Mouse (Mus musculus): ENCODE measurements around the gene Mrtfb. TPM values are rescaled to one million over a fixed set of nuclear protein-coding genes. Genes with fewer than 3 reads are reported as not detected.

The Mrtfb gene
- polyA plus RNA-seq, 1 experiment from 2014 or later: 15.2 TPM

DNA sequence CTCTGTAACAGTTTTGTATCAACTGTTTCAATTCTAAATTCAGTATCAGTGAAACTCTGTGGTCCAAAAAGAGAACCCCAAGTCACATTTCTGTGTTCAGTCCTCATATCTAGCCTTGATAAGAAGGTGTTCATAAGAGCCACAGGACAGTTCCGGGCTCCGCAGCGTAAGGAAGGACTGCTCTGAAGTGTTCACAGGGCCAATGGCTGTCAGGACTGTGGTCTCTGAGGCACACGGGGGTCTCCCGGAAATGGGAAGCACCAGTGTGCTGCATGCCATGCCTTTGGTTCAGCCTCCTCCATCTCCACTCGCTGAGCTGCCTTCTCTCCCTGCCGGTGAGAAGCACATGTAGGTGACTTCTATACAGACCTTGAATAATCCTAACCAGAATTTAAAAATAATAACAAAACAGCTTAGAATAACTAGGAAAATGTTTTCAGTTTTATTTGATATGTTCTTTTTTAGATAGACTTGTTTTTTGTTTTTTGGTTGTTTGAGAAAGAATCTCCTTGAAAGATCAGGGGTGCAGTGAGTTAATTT lies 120.7 kb downstream of the Mrtfb start:
- Histone ChIP-seq H3K9me3 (no peaks in the 10 kb centered on the region), H3K36me3 (no peaks in the 10 kb centered on the region), H3K4me2 (replicated peaks) (no peak overlapping the region), H3K4me3 (no peak overlapping the region), H3K27ac (replicated peaks) (no peak overlapping the region), H3K4me1 (peaks cover 1% of the 10 kb centered on the region), H3K9ac (replicated peaks) (no peak overlapping the region), H3K27me3 (no peaks in the 10 kb centered on the region)
- no peak for ATAC-seq (ENCODE audit: low FRiP score, low read depth)
- 84% methylated on average over 7 of the region's 7 CpGs for WGBS

DNA sequence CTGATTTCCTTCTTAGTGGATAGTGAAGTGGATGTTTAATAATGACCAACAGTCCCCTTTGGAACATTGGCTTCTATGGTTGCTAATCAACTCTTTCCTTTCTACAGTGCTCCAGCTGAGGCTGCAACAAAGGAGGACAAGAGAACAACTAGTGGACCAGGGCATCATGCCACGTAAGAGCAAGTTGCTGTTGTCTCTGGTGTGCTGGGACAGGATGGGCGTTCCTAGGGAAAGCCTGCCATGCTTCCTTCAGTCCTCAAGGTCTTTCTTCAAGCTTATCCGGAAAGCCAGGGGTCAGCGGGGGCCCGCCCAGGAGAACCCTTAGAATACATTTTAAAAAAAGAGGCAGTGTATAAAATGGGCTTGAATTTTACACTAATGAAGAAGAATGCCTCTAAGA lies 121.9 kb downstream of the Mrtfb start:
- 95% methylated on average over 5 of the region's 5 CpGs for WGBS
- H3K27me3 ChIP-seq: no peaks in the 10 kb centered on the region
- H3K27ac ChIP-seq (replicated peaks): no peak overlapping the region
- H3K9ac ChIP-seq (replicated peaks): no peak overlapping the region
- H3K36me3 ChIP-seq: no peaks in the 10 kb centered on the region
- no peaks in the 10 kb centered on the region for H3K4me1 ChIP-seq
- ATAC-seq (ENCODE audit: low FRiP score, low read depth): no peak
- no peak overlapping the region for H3K4me3 ChIP-seq
- no peak overlapping the region for H3K4me2 ChIP-seq (replicated peaks)
- H3K9me3 ChIP-seq: no peaks in the 10 kb centered on the region

- 92% methylated on average over 2 of the region's 2 CpGs for WGBS
- Histone ChIP-seq H3K27me3 (no peaks in the 10 kb centered on the region), H3K9ac (replicated peaks) (no peak overlapping the region), H3K27ac (replicated peaks) (no peak overlapping the region), H3K36me3 (peaks cover 9% of the 10 kb centered on the region), H3K4me2 (replicated peaks) (no peak overlapping the region), H3K9me3 (no peaks in the 10 kb centered on the region), H3K4me1 (no peaks in the 10 kb centered on the region), H3K4me3 (no peak overlapping the region)
- no peak for ATAC-seq (ENCODE audit: low FRiP score, low read depth)
Observed at GRCm38 (mm10) chr16:13379865-13380264, 123.6 kb downstream of the Mrtfb start.

GRCm38 (mm10) chr16:13381771-13382170 lies 125.5 kb downstream of the Mrtfb start:
- no peak overlapping the region for H3K9ac ChIP-seq (replicated peaks)
- no peaks in the 10 kb centered on the region for H3K27me3 ChIP-seq
- 96% methylated on average over 2 of the region's 2 CpGs for WGBS
- H3K4me1 ChIP-seq: no peaks in the 10 kb centered on the region
- H3K9me3 ChIP-seq: no peaks in the 10 kb centered on the region
- no peak overlapping the region for H3K27ac ChIP-seq (replicated peaks)
- peaks cover 27% of the 10 kb centered on the region for H3K36me3 ChIP-seq
- H3K4me3 ChIP-seq: no peak overlapping the region
- ATAC-seq (ENCODE audit: low FRiP score, low read depth): no peak
- no peak overlapping the region for H3K4me2 ChIP-seq (replicated peaks)

DNA sequence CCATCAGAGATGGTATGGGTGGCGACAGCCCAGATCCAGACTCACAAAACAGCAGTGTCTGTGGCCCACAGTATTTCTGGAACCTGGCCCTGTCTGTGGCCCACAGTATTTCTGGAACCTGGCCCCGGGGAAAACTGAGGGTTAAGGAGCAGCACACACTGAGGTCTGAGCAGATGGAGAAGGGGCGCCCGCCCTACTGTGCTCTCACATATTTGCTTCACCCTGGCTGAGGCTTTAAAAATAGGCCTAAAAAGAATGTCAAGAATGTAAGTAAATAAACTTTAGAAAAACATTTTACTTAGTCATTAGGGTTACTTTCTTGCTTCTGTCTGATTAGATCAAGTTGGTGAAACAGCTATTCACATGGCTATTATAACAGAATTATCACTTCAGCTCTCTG lies 131.0 kb downstream of the Mrtfb start:
- Histone ChIP-seq H3K9ac (replicated peaks) (no peak overlapping the region), H3K4me2 (replicated peaks) (no peak overlapping the region), H3K4me1 (no peaks in the 10 kb centered on the region), H3K27ac (replicated peaks) (no peak overlapping the region), H3K4me3 (no peak overlapping the region), H3K27me3 (no peaks in the 10 kb centered on the region), H3K36me3 (peaks cover 27% of the 10 kb centered on the region), H3K9me3 (no peaks in the 10 kb centered on the region)
- WGBS: 96% methylated on average over 4 of the region's 4 CpGs
- no peak for ATAC-seq (ENCODE audit: low FRiP score, low read depth)

DNA sequence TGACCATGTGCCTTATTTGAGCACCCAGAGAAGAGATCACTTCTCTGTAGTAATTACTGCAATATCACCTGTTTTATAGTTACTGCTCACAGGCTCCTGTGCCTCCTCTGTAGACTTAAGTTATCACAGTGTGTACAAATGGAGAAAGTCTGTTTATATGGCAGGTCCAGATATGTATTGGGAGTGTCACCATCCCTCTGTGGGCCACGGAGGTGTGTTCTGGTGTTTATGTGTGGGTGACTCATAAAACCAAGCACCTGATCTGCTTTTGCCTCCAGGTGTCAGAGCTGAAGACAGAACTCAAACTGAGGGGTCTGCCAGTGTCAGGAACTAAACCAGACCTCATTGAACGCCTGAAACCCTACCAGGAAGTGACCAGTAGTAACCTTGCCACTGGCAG lies 144.1 kb downstream of the Mrtfb start:
- Histone ChIP-seq H3K9me3 (no peaks in the 10 kb centered on the region), H3K4me1 (no peaks in the 10 kb centered on the region), H3K27me3 (no peaks in the 10 kb centered on the region), H3K27ac (replicated peaks) (no peak overlapping the region), H3K4me2 (replicated peaks) (no peak overlapping the region), H3K36me3 (peaks cover 74% of the 10 kb centered on the region), H3K4me3 (no peak overlapping the region), H3K9ac (replicated peaks) (no peak overlapping the region)
- no peak for ATAC-seq (ENCODE audit: low FRiP score, low read depth)
- WGBS: 76% methylated on average over 2 of the region's 2 CpGs

DNA sequence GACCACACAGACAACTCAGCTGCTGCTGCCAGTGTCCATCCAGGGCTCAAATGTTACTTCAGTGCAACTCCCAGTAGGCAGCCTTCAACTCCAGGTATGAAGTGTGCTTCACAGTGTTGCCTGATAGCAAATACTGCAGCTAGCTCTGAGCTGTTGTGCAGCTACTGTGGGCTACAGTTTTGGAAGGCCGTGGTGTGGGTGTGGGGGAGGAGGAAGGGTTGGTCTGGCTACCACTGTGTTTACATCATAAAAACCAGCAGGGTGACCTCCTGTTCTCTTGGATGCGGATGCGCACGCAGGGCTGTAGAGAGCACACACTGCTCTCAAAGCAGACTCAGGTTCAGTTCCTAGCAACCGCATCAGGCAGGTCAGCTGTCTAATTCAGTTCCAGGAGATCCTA lies 145.3 kb downstream of the Mrtfb start:
- WGBS: 88% methylated on average over 5 of the region's 5 CpGs
- Histone ChIP-seq H3K27me3 (no peaks in the 10 kb centered on the region), H3K36me3 (peaks cover 73% of the 10 kb centered on the region), H3K4me1 (no peaks in the 10 kb centered on the region), H3K4me2 (replicated peaks) (no peak overlapping the region), H3K27ac (replicated peaks) (no peak overlapping the region), H3K9ac (replicated peaks) (no peak overlapping the region), H3K4me3 (no peak overlapping the region), H3K9me3 (no peaks in the 10 kb centered on the region)
- no peak for ATAC-seq (ENCODE audit: low FRiP score, low read depth)

- Histone ChIP-seq H3K9ac (replicated peaks) (no peak overlapping the region), H3K27ac (replicated peaks) (no peak overlapping the region), H3K27me3 (no peaks in the 10 kb centered on the region), H3K4me3 (no peak overlapping the region), H3K36me3 (peaks cover 67% of the 10 kb centered on the region), H3K4me1 (no peaks in the 10 kb centered on the region), H3K9me3 (no peaks in the 10 kb centered on the region), H3K4me2 (replicated peaks) (no peak overlapping the region)
- ATAC-seq (ENCODE audit: low FRiP score, low read depth): no peak
- WGBS: 84% methylated on average over 6 of the region's 6 CpGs
Observed at GRCm38 (mm10) chr16:13404656-13405055, 148.4 kb downstream of the Mrtfb start.

DNA sequence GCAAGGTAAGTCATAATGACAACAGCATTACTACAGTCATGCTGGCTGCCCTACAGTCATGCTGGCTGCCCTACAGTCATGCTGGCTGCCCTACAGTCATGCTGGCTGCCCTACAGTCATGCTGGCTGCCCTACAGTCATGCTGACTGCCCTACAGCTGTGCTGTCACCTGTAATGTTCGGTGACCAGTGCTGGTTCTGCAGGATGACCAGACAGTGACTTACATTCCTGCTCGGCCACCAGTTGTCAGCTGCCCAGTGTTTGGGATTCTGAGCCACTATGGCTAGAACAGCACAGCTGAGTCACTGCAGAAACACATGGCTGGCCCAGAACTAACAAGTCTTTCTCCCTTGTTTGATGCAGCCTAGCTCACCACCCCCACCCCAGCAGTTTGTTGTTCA lies 149.1 kb downstream of the Mrtfb start:
- Histone ChIP-seq H3K4me2 (replicated peaks) (no peak overlapping the region), H3K9ac (replicated peaks) (no peak overlapping the region), H3K27ac (replicated peaks) (no peak overlapping the region), H3K9me3 (no peaks in the 10 kb centered on the region), H3K27me3 (no peaks in the 10 kb centered on the region), H3K36me3 (peaks cover 65% of the 10 kb centered on the region), H3K4me3 (no peak overlapping the region), H3K4me1 (no peaks in the 10 kb centered on the region)
- ATAC-seq (ENCODE audit: low FRiP score, low read depth): no peak
- WGBS: 94% methylated on average over 2 of the region's 2 CpGs

DNA sequence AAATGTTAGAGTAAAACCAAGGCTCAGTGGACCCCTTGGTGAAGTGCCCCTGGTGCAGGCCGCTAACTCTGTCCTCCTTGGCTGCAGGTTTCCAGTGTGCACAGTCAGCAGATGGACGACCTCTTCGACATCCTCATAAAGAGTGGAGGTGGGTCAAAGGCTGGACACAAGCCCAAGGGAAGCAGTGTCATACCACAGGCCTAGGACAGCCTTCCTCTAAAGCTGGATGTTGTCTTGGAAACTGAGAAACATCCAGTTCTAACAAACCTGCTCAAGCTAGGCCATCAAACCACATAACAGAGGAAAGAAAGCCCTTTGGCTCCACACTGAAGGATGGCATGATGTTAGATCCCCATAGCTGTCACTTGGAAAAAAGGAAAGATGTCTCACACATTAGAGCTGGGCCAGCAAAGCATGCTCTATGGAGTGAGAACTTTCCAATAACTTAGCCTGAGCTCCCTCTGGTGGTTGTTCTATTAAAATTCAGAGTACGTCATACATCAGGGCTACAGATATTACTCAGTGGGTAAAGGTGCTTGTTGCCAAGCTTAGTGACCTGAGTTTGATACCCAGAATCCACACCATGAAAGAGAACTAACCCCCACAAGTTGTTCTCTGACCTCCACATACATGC lies 153.4 kb downstream of the Mrtfb start:
- no peak overlapping the region for H3K27ac ChIP-seq (replicated peaks)
- H3K27me3 ChIP-seq: no peaks in the 10 kb centered on the region
- no peak overlapping the region for H3K4me3 ChIP-seq
- 82% methylated on average over 4 of the region's 4 CpGs for WGBS
- no peaks in the 10 kb centered on the region for H3K9me3 ChIP-seq
- no peak overlapping the region for H3K9ac ChIP-seq (replicated peaks)
- ATAC-seq (ENCODE audit: low FRiP score, low read depth): peak; percentile 52; the same call in 1 of the 2 replicates
- no peaks in the 10 kb centered on the region for H3K4me1 ChIP-seq
- no peak overlapping the region for H3K4me2 ChIP-seq (replicated peaks)
- H3K36me3 ChIP-seq: peaks cover 62% of the 10 kb centered on the region

GRCm38 (mm10) chr16:13410760-13411159 lies 154.5 kb downstream of the Mrtfb start:
- H3K27me3 ChIP-seq: no peaks in the 10 kb centered on the region
- H3K4me3 ChIP-seq: no peak overlapping the region
- WGBS: 90% methylated on average over 2 of the region's 2 CpGs
- peaks cover 50% of the 10 kb centered on the region for H3K36me3 ChIP-seq
- H3K4me1 ChIP-seq: no peaks in the 10 kb centered on the region
- no peak overlapping the region for H3K4me2 ChIP-seq (replicated peaks)
- H3K9ac ChIP-seq (replicated peaks): no peak overlapping the region
- no peak for ATAC-seq (ENCODE audit: low FRiP score, low read depth)
- no peaks in the 10 kb centered on the region for H3K9me3 ChIP-seq
- no peak overlapping the region for H3K27ac ChIP-seq (replicated peaks)

GRCm38 (mm10) chr16:13411531-13411930 lies 155.2 kb downstream of the Mrtfb start:
- H3K27ac ChIP-seq (replicated peaks): no peak overlapping the region
- ATAC-seq (ENCODE audit: low FRiP score, low read depth): no peak
- no peaks in the 10 kb centered on the region for H3K27me3 ChIP-seq
- no peak overlapping the region for H3K4me3 ChIP-seq
- H3K4me1 ChIP-seq: no peaks in the 10 kb centered on the region
- H3K9me3 ChIP-seq: no peaks in the 10 kb centered on the region
- H3K36me3 ChIP-seq: peaks cover 45% of the 10 kb centered on the region
- 96% methylated on average over 4 of the region's 4 CpGs for WGBS
- no peak overlapping the region for H3K9ac ChIP-seq (replicated peaks)
- no peak overlapping the region for H3K4me2 ChIP-seq (replicated peaks)

GRCm38 (mm10) chr16:13414566-13414965 lies 158.3 kb downstream of the Mrtfb start:
- peaks cover 31% of the 10 kb centered on the region for H3K36me3 ChIP-seq
- no peaks in the 10 kb centered on the region for H3K9me3 ChIP-seq
- WGBS: 96% methylated on average over 7 of the region's 7 CpGs
- no peak overlapping the region for H3K4me2 ChIP-seq (replicated peaks)
- H3K4me1 ChIP-seq: no peaks in the 10 kb centered on the region
- H3K4me3 ChIP-seq: no peak overlapping the region
- H3K27me3 ChIP-seq: no peaks in the 10 kb centered on the region
- H3K27ac ChIP-seq (replicated peaks): no peak overlapping the region
- ATAC-seq (ENCODE audit: low FRiP score, low read depth): no peak
- H3K9ac ChIP-seq (replicated peaks): no peak overlapping the region
